Mouse (Mus musculus): ENCODE data around the gene Mrgprg. TPM values are rescaled to one million over a fixed set of nuclear protein-coding genes. Genes with fewer than 3 reads are reported as not detected.

Gene Mrgprg
- polyA plus RNA-seq (2017; shearing (Covaris generic)), result not detected

GRCm38 (mm10) chr7:143766893-143767292 is at the start of gene Mrgprg:
Mrgprg (minus strand) TSS chr7:143766993.

GRCm38 (mm10) chr7:143783996-143784829 is 17.4 kb upstream of the Mrgprg start, which contains the start of gene Mrgpre:
Mrgpre (minus strand) TSS chr7:143784500.

GRCm38 (mm10) chr7:143756125-143757026 is 10.4 kb downstream of the Mrgprg start, which contains the start of gene Osbpl5:
Osbpl5 (minus strand) TSS chr7:143756985.

Other genes with a start within 250 kb of the Mrgprg start
- 292 TPM for gene Nap1l4, start 217.9 kb downstream of the Mrgprg start, polyA plus RNA-seq (2017; shearing (Covaris generic))
- 40.0 TPM for gene Cars, start 166.9 kb downstream of the Mrgprg start, polyA plus RNA-seq (2017; shearing (Covaris generic))
- 40.5 TPM for gene Tnfrsf26, start 138.3 kb downstream of the Mrgprg start, polyA plus RNA-seq (2017; shearing (Covaris generic))
- gene Tnfrsf22, start 117.3 kb downstream of the Mrgprg start, polyA plus RNA-seq (2017; shearing (Covaris generic)), result 19.3 TPM
- gene Tnfrsf23, start 81.1 kb downstream of the Mrgprg start, polyA plus RNA-seq (2017; shearing (Covaris generic)), result 14.4 TPM
- gene Osbpl5, start 10.0 kb downstream of the Mrgprg start, polyA plus RNA-seq (2017; shearing (Covaris generic)), result 26.7 TPM
- not detected for gene Mrgpre, start 17.5 kb upstream of the Mrgprg start, polyA plus RNA-seq (2017; shearing (Covaris generic))
- 15.0 TPM for gene Nadsyn1, start 55.9 kb upstream of the Mrgprg start, polyA plus RNA-seq (2017; shearing (Covaris generic))
- 7.8 TPM for gene Dhcr7, start 56.2 kb upstream of the Mrgprg start, polyA plus RNA-seq (2017; shearing (Covaris generic))
- gene Gm498, start 99.8 kb upstream of the Mrgprg start, polyA plus RNA-seq (2017; shearing (Covaris generic)), result 0.44 TPM
- gene Shank2, start 234.9 kb upstream of the Mrgprg start, polyA plus RNA-seq (2017; shearing (Covaris generic)), result 0.21 TPM

Data from effector memory CD4-positive, alpha-beta T cell, adult 7 months (primary cell).